Mouse (Mus musculus): ENCODE measurements at regions not wholly inside any gene's neighbourhood (a gene's known extent, or its start where the extent isn't known, plus 50 kb on each side); places are given as distances from the start of the nearest gene placed in this dataset.

- no peak for TF ChIP-seq CTCF (IDR thresholded peaks at IDR 0.05; ENCODE audit: borderline replicate concordance, insufficient read depth, low read length)
- TF ChIP-seq POLR2A (IDR thresholded peaks at IDR 0.05; ENCODE audit: low read depth, low read length), result no peak
Observed at GRCm38 (mm10) chr8:126807171-126807768, 138.4 kb downstream of the Tomm20 start.

Data from embryonic fibroblast, embryonic 13.5 days (primary cell).